Mouse (Mus musculus) liver, adult 2 months (tissue): ENCODE measurements around the gene Zfp964.

ENCODE experiments used
- CTCF ChIP-seq: fragments of 200-500 bp; IDR thresholded peaks from 2 replicates; pipeline ENCODE4 v1.5.1; 2011; ENCODE audit warnings: low read depth, low read length, control low read depth
- POLR2A ChIP-seq: fragments of 200-500 bp; IDR thresholded peaks from 2 replicates; pipeline ENCODE4 v1.6.1; 2011; ENCODE audit warnings: low read length, control low read depth; ENCODE audit not compliant: insufficient read depth; ENCODE audit errors: extremely low read depth

- no peak for TF ChIP-seq CTCF
- TF ChIP-seq POLR2A = no peak
These were observed 396 bp upstream of the Zfp964 start for GRCm38 (mm10) chr8:69653808-69654357.
